Mouse (Mus musculus): ENCODE data around the gene St3gal3. TPM values are rescaled to one million over a fixed set of nuclear protein-coding genes. Genes with fewer than 3 reads are reported as not detected.

Gene St3gal3
- total RNA-seq, 1 experiment from 2014 or later: 34.1 TPM

- DNase-seq: peak; percentile 72
Observed at GRCm38 (mm10) chr4:117982706-117983105, 152.0 kb downstream of the St3gal3 start.

- DNase-seq: no peak
Observed at GRCm38 (mm10) chr4:117981518-117981917, 153.2 kb downstream of the St3gal3 start.

GRCm38 (mm10) chr4:117980161-117980560 is 154.6 kb downstream of the St3gal3 start:
- DNase-seq: peak; percentile 35

GRCm38 (mm10) chr4:117979181-117979580 is 155.5 kb downstream of the St3gal3 start:
- no peak for DNase-seq

- DNase-seq: no peak
Observed at GRCm38 (mm10) chr4:117978282-117978681, 156.4 kb downstream of the St3gal3 start.

- DNase-seq: no peak
Observed at GRCm38 (mm10) chr4:117977841-117978240, 156.9 kb downstream of the St3gal3 start.

GRCm38 (mm10) chr4:117977371-117977770 is 157.3 kb downstream of the St3gal3 start:
- DNase-seq: no peak

GRCm38 (mm10) chr4:117975820-117976219 is 158.9 kb downstream of the St3gal3 start:
- DNase-seq: no peak

GRCm38 (mm10) chr4:117974719-117975118 is 160.0 kb downstream of the St3gal3 start:
- DNase-seq: no peak

- DNase-seq: no peak
Observed at GRCm38 (mm10) chr4:117972999-117973398, 161.7 kb downstream of the St3gal3 start.

GRCm38 (mm10) chr4:117964346-117965025 is 170.2 kb downstream of the St3gal3 start:
- no peak for DNase-seq

GRCm38 (mm10) chr4:117957492-117957891 is 177.2 kb downstream of the St3gal3 start:
- DNase-seq: no peak

- DNase-seq: no peak
Observed at GRCm38 (mm10) chr4:117947493-117947892, 187.2 kb downstream of the St3gal3 start.

GRCm38 (mm10) chr4:117946639-117947305 is 187.9 kb downstream of the St3gal3 start:
- peak; percentile 74 for DNase-seq

- peak; percentile 26 for DNase-seq
Observed at GRCm38 (mm10) chr4:117943317-117943716, 191.4 kb downstream of the St3gal3 start.

GRCm38 (mm10) chr4:117936964-117937363 is 197.8 kb downstream of the St3gal3 start:
- DNase-seq: no peak

- DNase-seq: no peak
Observed at GRCm38 (mm10) chr4:117934081-117934480, 200.6 kb downstream of the St3gal3 start.

GRCm38 (mm10) chr4:117933248-117933647 is 201.5 kb downstream of the St3gal3 start:
- no peak for DNase-seq

- peak; percentile 40 for DNase-seq
Observed at GRCm38 (mm10) chr4:117929391-117929881, 205.3 kb downstream of the St3gal3 start, which contains the start of gene Artn. Gene Artn, minus strand, starts transcription at chr4:117929763.

- DNase-seq: peak; percentile 71
Observed at GRCm38 (mm10) chr4:117928699-117929241, 205.9 kb downstream of the St3gal3 start.

GRCm38 (mm10) chr4:117928234-117928633 is 206.5 kb downstream of the St3gal3 start:
- peak; percentile 37 for DNase-seq

- peak; percentile 62 for DNase-seq
Observed at GRCm38 (mm10) chr4:117926545-117927482, 207.9 kb downstream of the St3gal3 start.
